Mouse (Mus musculus) liver (tissue): Measurements from ENCODE around the gene Pelp1.
"Not testable (repeated sequence)": the region's sequence is repeated elsewhere in the genome, so short reads cannot be mapped to it uniquely, and the experiment has no call there.

Experiments used
- DNase-seq: peaks from one replicate; pipeline ENCODE4 v3.0.0-alpha.2; 2020; ENCODE audit warnings: mixed read lengths

Gene Pelp1

GRCm38 (mm10) chr11:70409594-70410296 is at the start of gene Pelp1:
Gene Pelp1 (minus strand): TSS chr11:70410031.
- peak; percentile 90 for DNase-seq

DNA sequence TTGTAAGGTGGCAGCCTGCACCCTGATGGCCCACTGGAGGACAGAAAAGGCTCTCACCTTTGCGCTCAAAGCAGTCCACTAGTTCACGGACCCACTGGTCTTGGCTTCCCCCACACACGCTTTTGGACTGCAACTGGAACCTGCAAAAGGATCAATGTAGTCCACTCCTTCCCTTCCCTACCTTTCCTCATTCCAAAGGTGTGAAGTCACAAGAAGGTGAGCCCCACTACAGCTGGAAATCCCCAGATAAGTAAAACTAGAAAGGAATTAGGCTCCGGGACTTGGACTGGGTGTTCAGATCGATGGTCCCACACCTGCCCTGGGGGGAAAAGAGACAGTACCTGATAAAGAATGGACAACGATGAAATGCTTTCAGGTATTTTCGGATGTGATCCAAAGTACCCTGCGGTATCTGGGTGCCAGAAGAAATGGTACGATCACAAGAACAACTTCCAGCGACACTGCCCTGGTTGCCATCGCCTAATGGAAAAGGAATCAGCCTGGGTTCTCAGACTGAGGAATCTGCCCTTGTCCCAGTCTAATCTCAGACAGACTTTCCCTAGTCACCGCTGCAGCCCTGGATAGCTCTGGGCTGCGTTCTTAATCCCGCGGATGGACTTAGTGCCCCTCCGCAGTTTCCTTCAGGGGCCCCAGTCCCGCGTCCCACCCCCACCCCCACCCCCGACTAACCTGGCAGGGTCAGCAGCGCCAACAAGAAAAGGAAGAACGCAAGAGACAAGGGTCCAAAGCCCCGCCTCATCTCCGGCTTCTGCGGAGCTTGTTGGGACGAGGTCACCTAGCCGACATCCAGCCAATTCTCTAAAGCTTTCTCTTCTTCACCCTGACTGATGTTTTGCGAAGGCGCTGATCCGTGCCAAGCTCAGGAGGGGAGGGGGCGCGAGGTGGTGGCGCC is 49.1 kb upstream of the Pelp1 start, which contains the start of gene Zmynd15:
Zmynd15 (plus strand) TSS at position 746 of the 913 bp plus-strand sequence.
- no peak for DNase-seq

DNA sequence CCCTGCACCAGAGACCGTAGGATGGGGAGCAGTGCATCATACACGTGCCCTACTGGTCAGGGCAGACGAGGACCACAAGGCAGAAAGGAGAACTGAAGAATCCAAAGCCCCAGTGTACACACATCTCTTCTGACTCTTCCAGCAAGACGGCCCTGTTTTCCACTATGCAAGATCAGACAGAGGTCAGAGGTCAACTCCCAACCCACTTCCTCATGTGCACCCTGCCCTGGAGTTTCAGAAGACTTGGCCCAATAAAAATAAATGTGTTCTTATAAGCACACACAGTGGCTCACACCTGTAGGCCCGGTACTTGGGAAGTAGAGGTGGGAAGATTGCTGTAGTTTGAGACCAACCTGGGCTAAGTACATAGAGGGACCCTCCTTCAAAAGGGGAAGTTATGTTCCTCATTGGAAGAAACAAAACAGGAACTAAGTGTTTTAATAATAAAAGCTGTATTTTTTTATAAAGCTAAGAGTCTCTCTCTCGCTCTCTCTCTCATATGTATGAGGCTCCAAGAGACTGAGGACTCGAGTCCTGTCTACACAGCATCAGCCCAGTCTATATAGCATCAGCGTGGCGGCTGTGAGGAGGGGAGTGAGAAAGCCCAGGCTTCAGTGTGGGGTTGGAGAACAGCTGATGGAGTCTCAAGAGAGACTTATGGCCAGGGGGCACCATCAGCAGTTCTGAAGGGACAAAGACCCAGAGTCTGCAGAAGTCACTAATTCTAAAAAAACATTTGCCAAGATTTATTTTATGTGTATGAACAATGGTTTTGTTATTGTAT is 43.6 kb upstream of the Pelp1 start:
- no peak for DNase-seq

DNA sequence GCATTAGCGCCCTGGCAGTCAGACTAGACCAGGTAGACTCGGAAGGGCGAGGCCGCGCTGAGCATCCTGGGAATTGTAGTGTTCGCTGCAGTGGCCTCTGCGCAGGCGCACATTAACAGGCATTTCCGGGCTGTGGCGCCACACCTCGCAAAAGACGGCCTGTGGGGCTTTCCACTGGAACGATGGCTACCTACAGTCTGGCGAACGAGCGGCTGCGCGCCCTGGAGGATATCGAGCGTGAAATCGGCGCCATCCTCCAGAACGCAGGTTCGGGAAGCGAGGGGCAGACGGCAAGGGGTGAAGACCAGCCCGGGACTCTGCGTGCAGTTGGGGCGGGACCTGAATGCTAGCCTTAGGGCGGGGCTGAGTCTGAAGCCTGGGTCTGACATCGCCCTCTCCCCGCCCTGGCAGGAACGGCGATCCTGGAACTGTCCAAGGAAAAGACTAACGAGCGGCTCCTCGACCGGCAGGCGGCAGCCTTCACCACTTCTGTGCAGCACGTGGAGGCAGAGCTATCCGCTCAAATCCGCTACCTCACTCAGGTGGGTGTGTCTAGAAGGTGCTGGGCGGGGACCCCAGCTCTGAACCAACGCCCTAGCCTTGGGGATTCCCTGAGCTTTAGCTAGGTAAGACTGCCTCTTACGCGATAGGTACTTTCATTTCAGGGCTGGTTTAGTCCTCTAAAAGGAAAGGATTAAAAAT is 42.1 kb upstream of the Pelp1 start, which contains the start of gene Med11:
Med11 (plus strand) TSS at position 123 of the 702 bp plus-strand sequence.
- DNase-seq = peak; percentile 96

- no peak for DNase-seq
Measured at GRCm38 (mm10) chr11:70450926-70451325, 41.1 kb upstream of the Pelp1 start.

DNA sequence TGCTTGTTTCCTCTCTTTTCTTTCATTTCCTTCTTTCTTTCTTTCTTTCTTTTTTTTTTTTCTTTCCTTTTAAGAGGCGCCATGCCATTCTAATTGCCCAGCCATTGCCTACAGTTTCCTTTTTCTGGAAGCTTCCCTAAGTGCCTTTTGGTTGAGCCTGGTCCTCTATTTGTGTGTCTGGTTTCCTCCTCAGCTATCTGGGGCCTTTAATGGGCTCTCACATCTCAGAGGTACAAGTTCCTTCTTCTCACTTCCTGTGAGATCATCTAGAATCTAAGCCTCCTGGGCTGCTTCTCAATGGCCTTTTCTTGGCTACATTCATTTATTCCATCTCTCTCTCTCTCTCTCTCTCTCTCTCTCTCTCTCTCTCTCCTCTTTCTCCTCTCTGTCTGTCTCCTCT is 37.5 kb upstream of the Pelp1 start:
- DNase-seq = no peak

GRCm38 (mm10) chr11:70446756-70447155 is 36.9 kb upstream of the Pelp1 start:
- no peak for DNase-seq

- peak; percentile 42 for DNase-seq
Measured at GRCm38 (mm10) chr11:70444667-70445066, 34.8 kb upstream of the Pelp1 start.

DNA sequence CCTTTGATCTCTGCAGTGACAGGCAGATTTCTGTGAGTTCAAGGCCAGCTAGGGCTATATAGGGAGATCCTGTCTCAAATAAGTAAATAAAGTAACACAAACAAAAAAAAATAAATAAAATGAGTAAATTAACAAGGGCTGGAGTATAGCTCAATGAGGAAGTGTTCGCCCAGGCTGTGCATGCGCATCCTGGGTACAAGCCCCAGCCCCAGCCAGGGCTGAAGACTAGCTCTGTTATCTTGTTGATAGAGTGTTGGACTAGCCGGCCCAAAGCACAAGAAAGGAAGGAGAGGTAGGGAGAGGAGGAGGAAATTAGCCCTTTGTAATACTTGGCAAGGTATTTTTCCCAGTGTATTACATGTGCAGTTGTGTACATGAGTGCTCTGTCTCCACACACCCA is 34.1 kb upstream of the Pelp1 start:
- DNase-seq = no peak

DNA sequence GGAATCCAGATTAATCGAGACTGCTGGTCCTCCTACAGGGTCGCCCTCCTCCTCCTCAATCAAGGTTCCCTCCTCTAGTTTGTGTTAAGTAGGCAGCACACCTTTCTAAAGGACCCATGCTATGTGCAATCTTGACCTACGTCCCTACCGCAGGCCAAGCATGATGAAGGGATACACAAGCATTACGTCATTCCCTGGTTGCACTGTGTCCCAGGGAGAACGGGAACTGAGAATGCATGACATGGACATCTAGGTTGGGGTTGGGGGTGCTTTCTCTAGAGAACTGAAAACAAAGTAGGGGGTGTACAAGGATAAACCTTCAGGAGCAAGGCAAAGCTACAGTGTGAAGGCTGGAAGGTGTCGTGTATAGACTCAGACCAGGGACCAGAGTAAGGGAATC is 32.1 kb upstream of the Pelp1 start:
- DNase-seq = no peak

DNA sequence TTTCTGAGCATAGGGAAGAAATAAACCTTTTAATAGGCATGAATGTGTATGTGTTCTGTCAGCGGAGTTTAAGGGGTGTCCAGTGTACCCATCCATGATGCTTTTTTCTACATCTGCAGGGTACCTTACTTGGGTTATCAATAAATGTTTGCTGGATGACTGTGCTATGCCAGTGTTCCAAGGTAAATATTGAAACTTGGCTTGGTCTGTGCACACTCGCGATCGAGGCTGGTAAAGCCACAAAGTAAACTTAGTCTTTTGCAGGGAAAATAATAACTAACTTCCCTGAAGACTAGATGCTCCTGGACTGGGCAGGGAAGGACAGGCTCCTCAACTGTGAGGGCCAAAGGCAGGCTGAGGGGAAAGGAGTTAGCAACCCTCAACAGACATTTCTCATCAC is 30.8 kb upstream of the Pelp1 start:
- DNase-seq = no peak

DNA sequence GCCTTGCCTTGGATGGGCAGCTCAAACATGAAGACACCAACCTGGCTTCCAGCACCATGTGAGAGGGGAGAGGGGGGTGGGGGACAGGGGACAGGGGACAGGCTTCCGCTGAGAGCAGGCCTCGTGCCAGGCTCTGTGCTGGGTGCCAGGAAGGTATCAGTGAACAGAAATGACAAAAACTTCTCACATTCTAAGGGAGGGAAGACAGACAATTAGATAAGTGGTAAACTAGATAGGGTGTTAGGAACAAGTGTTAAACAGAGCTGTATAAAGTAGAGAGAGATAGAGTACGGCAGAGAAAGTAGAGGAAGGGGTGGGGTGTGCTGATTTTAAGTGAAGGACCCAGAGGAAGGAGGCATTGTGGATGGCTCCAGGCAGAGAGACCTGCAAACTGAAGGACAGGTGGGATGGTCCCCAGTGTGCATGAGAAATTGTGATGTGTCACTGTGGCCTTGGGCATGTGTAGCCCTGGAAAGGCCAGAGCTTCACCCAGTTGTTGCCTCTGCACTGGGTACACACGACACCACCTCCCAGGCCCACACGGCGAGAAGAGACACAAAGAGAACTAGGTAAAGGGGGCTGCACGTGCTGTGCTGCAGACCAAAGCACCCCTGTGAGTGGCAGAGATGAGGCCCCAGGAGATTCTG is 29.0 kb upstream of the Pelp1 start:
- no peak for DNase-seq

- DNase-seq = no peak
Measured at GRCm38 (mm10) chr11:70437426-70437825, 27.6 kb upstream of the Pelp1 start.

- no peak for DNase-seq
Measured at GRCm38 (mm10) chr11:70435476-70435875, 25.6 kb upstream of the Pelp1 start.

- DNase-seq = no peak
Measured at GRCm38 (mm10) chr11:70433951-70434350, 24.1 kb upstream of the Pelp1 start.

DNA sequence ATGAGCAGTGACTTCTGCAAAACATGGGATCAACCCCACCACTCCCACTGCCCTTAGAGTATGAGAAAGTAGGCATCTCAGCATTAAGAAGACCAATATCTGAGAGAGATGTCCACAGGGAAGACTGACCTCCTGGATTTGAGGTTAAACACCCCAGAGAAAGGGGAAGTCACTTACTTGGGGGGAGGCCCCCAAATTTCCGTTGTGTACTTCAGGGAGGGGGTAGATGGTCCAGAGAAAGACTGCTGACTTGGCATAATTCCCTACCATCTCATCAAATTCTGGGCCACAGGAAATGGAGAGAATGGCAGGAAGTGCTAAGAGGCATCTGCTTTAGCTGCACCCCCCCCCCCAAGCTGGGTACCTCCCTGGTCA is 23.7 kb upstream of the Pelp1 start:
- DNase-seq = no peak

DNA sequence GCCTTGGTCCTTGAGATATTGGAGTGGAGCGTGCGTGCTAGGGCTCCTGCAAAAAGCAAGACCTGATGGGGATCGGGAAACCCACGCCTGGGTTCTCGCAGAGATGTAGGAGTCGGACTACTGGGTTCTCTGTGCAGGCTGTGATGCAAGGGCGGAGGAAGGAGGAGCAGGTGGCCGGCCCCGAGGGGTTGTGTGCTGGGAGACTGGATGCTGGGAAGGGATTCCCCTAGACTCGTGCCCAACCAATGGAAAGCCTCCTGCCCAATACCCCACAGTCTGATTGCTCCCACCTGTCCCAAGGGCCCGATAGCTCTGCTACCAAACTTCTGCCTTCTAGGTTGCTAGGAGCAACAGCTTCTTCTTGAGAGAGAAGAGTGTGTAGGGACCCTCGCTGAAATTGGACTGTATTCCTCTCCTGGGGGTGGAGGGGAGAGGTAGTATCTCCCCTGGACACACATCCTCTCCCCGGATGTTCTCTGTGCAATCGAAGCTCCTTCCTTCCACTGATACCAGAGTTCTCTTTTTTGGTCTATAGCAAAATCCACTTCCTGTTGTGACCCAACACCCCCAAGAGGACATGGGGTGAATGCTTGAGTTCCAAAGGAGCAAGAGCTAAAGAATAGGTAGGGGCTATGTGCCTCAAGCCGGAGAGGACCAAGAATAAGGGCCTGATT is 23.2 kb upstream of the Pelp1 start:
- DNase-seq = no peak

- DNase-seq = peak; percentile 99
Measured at GRCm38 (mm10) chr11:70432048-70432894, 22.4 kb upstream of the Pelp1 start, which contains the start of gene Arrb2. Gene Arrb2 (plus strand): TSS chr11:70432635.

DNA sequence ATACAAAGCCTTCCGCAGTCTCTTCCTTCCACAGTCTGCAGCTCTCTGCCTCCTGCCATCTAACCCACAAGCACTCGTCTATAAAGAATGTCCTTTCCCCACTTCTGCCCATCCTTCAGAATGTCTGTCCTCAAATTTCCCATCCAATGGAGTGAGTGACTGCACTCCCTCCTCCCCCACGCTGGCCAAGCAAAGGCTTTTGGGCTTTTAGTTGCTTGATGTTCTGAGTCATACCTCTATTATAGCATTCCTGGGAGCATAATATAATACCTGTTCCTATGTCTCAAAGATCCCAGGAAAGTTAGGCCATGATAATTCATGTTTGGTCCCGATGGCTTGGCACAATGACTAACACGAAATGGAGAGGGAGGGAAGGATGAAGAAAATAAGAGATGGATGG is 21.7 kb upstream of the Pelp1 start:
- DNase-seq = no peak

DNA sequence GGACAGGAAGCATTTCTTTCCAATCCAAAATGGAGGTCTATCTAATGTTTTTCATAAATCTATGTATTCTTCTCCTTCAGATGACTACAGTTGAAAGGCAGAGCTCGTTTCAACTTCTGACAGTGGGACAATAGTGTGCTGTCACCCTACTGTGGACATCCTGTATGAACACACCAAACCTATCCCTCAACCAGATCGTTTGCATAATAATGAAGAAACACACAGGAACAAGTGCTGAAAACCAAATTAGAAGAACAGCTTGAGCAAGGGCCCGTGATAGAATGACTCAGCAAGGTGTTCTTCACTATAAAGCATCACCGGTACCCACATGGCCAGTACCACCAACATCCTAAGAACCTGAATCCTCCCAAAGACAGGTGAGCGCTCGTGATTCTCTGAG is 16.8 kb upstream of the Pelp1 start:
- DNase-seq = not testable (repeated sequence)
